Mouse (Mus musculus) forebrain, embryonic 11.5 days (tissue): ENCODE results near the gene Tipin. TPM values are rescaled to one million over a fixed set of nuclear protein-coding genes. Genes with fewer than 3 reads are reported as not detected.

Source experiments
- ATAC-seq: fragments of 200-750 bp; cut with Nextera tagmentation; replicated peaks from 2 replicates; pipeline ENCODE4 v1.8.0; 2017; ENCODE audit warnings: moderate TSS enrichment; ENCODE audit not compliant: low FRiP score
- DNase-seq: peaks from one replicate; pipeline ENCODE4 v3.0.0-alpha.2; 2017; ENCODE audit warnings: low spot score
- H3K27ac ChIP-seq: fragments of 300-500 bp; sonication (generic); 2 replicates; pipeline ENCODE4 v1.5.1; 2014; ENCODE audit warnings: low read depth, low read length
- H3K27me3 ChIP-seq: fragments of 300-500 bp; sonication (generic); 2 replicates; pipeline ENCODE4 v1.6.1; 2014; ENCODE audit warnings: mild to moderate bottlenecking, low read length, mixed read lengths; ENCODE audit not compliant: control insufficient read depth, insufficient read depth
- H3K36me3 ChIP-seq: fragments of 300-500 bp; sonication (generic); 2 replicates; pipeline ENCODE4 v1.6.1; 2014; ENCODE audit warnings: mild to moderate bottlenecking, low read length, moderate library complexity, mixed read lengths; ENCODE audit not compliant: control insufficient read depth, insufficient read depth
- H3K4me1 ChIP-seq: fragments of 300-500 bp; sonication (generic); replicated peaks from 2 replicates; pipeline ENCODE4 v1.6.1; 2014; ENCODE audit warnings: low read length, mixed read lengths; ENCODE audit not compliant: control insufficient read depth, insufficient read depth
- H3K4me2 ChIP-seq: fragments of 300-500 bp; sonication (generic); 2 replicates; pipeline ENCODE4 v1.6.1; 2014; ENCODE audit warnings: low read depth, mild to moderate bottlenecking, low read length, moderate library complexity, mixed read lengths; ENCODE audit not compliant: severe bottlenecking
- H3K4me3 ChIP-seq: fragments of 300-500 bp; sonication (generic); 2 replicates; pipeline ENCODE4 v1.5.1; 2014; ENCODE audit warnings: low read depth, low read length
- H3K9ac ChIP-seq: fragments of 300-500 bp; sonication (generic); 2 replicates; pipeline ENCODE4 v1.6.1; 2014; ENCODE audit warnings: low read length
- H3K9me3 ChIP-seq: fragments of 300-500 bp; sonication (generic); 2 replicates; pipeline ENCODE4 v1.6.1; 2016; ENCODE audit warnings: low read length, mixed read lengths; ENCODE audit not compliant: control insufficient read depth
- WGBS: fragments of 180-500 bp; shearing (Covaris S2); extraction: QIAGEN DNeasy Blood & Tissue Kit; methylation state at CpG from one replicate; pipeline ENCODE4 v1.1.7; 2014; 5-methylcytosine and 5-hydroxymethylcytosine counted together
- polyA plus RNA-seq: library from polyadenylated mRNA; unstranded; fragments of >200 nt; fragmentation: Nextera tagmentation; extraction: Ambion mirVana; gene quantifications from 2 replicates; pipeline ENCODE4 v1.2.1, GENCODE M21; 2014

Gene Tipin
- 300 and 304 TPM in 2 replicates for polyA plus RNA-seq

DNA sequence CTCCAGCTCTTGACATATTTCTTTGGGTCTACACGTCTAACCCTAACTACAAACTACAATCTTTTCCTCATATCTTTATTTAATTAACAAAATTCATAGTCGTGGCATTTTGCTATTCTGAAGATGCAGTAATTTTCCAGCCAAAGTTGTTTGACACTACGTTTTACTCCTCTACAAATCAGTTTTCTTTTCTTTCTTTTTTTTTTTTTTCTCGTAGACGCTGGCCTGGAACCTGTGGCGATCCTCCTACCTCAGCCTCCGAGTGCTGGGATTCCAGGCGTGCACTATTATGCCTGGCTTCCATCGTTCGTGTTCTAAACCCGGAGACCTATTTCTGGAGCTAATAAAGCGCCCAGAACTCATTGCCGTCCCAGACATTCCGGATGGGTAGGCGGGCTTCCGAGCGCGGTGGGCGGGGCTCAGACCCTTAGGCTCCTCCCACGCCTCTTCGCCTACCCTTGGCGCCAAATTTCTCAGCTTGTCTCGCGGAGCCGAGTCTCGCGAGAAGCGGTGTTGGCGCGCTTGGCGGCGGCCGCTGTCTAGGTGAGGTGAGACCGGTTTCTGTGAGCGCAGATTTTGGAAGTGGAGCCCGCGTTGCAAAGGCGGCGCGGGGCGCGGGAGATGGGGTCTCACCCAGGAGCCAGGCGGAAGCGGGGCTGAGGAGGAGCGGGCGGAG, at the start of gene Tipin:
TSS of gene Tipin (plus strand) at position 477 of the 676 bp plus-strand sequence.
- Histone ChIP-seq H3K4me3 (peak within 1 kb of the TSS; percentile 77), H3K27ac (peak within 1 kb of the TSS; percentile 82), H3K36me3 (no peaks in the 10 kb centered on the region), H3K4me2 (peak within 1 kb of the TSS; percentile 62), H3K9ac (peak within 1 kb of the TSS; percentile 97), H3K27me3 (no peaks in the 10 kb centered on the region), H3K9me3 (no peaks in the 10 kb centered on the region), H3K4me1 (no peaks in the 10 kb centered on the region; the same call in 1 of the 2 replicates)
- peak; percentile 98 for DNase-seq
- ATAC-seq: peak; percentile 94
- WGBS: 3% methylated on average over 46 of the region's 46 CpGs

DNA sequence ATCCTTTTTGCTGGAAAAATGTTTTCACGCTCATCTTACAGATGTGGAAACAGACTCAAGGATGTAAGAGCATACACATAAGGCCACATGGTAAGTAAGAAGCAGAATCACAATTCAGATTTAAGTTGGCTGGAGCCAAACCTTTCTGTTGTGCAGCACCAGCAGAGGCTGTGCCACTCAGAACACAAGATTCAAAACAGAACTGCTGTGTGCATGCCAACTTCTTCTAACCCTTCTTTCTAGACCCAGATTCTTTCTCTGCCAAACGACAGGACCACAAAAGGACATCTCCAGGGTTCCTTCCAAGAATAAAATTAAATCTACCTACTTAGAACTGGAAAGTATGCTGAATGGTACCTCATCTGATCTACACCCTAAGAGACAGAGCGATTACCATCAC, 49.7 kb upstream of the Tipin start:
- peak overlapping the region; percentile 19; the same call in 1 of the 2 replicates for H3K27ac ChIP-seq
- no peaks in the 10 kb centered on the region for H3K9me3 ChIP-seq
- H3K4me3 ChIP-seq: no peak overlapping the region
- H3K4me1 ChIP-seq: 0 out of 2 replicates have a peak, but pooled peaks cover 2% of the 10 kb centered on the region
- no peak for ATAC-seq
- no peaks in the 10 kb centered on the region for H3K27me3 ChIP-seq
- H3K36me3 ChIP-seq: no peaks in the 10 kb centered on the region
- DNase-seq: no peak
- H3K4me2 ChIP-seq: no peak overlapping the region
- H3K9ac ChIP-seq: no peak overlapping the region
- 78% methylated on average over 3 of the region's 3 CpGs for WGBS

GRCm38 (mm10) chr9:64232257-64232957, 49.0 kb upstream of the Tipin start:
- 65% methylated on average over 9 of the region's 9 CpGs for WGBS
- H3K36me3 ChIP-seq: no peaks in the 10 kb centered on the region
- DNase-seq (no peak), ATAC-seq (no peak)
- no peaks in the 10 kb centered on the region for H3K27me3 ChIP-seq
- H3K9me3 ChIP-seq: no peaks in the 10 kb centered on the region
- no peak overlapping the region for H3K4me3 ChIP-seq
- no peak overlapping the region for H3K4me2 ChIP-seq
- peak overlapping the region; percentile 19 for H3K27ac ChIP-seq
- H3K9ac ChIP-seq: no peak overlapping the region
- 0 out of 2 replicates have a peak, but pooled peaks cover 2% of the 10 kb centered on the region for H3K4me1 ChIP-seq

DNA sequence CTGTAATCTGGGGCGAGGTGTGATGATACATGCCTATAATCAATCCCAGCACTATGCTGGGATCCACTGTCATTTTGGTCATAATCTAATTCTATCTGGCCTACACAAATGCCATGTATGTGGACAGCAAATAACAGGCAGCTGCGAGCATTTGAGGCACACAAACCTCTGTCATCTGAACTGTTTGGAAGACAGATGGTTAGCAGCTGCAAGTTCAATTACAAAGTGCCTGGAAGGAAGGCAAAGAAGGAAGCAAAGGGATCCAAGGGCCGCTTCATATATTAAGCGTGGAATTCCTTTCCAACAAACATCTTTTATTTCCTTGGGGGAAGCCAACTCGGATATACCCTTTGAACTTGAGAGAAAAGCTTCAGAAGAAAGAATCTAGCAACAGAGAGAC, 47.7 kb upstream of the Tipin start:
- no peaks in the 10 kb centered on the region for H3K36me3 ChIP-seq
- H3K9me3 ChIP-seq: no peaks in the 10 kb centered on the region
- H3K4me1 ChIP-seq: 0 out of 2 replicates have a peak, but pooled peaks cover 2% of the 10 kb centered on the region
- H3K27me3 ChIP-seq: no peaks in the 10 kb centered on the region
- ATAC-seq (no peak), DNase-seq (no peak)
- no peak overlapping the region for H3K4me2 ChIP-seq
- H3K9ac ChIP-seq: no peak overlapping the region
- no peak overlapping the region for H3K27ac ChIP-seq
- H3K4me3 ChIP-seq: no peak overlapping the region
- WGBS: 67% methylated on average over 5 of the region's 5 CpGs

GRCm38 (mm10) chr9:64234768-64235435, 46.5 kb upstream of the Tipin start, which contains the start of gene Uchl4:
Gene Uchl4 (plus strand): TSS chr9:64235201.
- DNase-seq: no peak
- H3K4me1 ChIP-seq: 0 out of 2 replicates have a peak, but pooled peaks cover 2% of the 10 kb centered on the region
- H3K9me3 ChIP-seq: no peaks in the 10 kb centered on the region
- ATAC-seq: no peak
- 95% methylated on average over 8 of the region's 8 CpGs for WGBS
- no peaks in the 10 kb centered on the region for H3K27me3 ChIP-seq
- H3K36me3 ChIP-seq: no peaks in the 10 kb centered on the region
- no peak within 1 kb of the TSS for H3K27ac ChIP-seq
- H3K4me3 ChIP-seq: no peak within 1 kb of the TSS
- H3K4me2 ChIP-seq: no peak within 1 kb of the TSS
- no peak within 1 kb of the TSS for H3K9ac ChIP-seq

DNA sequence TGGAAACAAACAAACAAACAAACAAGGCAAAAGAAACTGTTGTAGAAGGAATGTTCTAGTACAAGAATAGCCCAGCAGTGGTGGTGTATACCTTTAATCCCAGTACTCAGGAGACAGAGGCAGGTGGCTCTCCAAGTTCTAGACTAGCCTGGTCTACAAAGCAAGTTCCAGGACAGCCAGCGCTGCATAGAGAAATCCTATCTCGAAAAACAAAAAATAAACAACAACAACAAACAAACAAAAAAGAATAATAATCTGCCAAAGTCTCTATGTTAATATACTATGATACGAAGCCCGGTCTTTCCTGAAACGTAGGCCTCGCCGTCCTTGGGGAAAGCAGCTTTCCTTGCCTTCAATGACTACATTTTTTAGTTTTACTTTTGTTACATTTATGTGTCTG, 45.3 kb upstream of the Tipin start:
- H3K4me2 ChIP-seq: no peak overlapping the region

DNA sequence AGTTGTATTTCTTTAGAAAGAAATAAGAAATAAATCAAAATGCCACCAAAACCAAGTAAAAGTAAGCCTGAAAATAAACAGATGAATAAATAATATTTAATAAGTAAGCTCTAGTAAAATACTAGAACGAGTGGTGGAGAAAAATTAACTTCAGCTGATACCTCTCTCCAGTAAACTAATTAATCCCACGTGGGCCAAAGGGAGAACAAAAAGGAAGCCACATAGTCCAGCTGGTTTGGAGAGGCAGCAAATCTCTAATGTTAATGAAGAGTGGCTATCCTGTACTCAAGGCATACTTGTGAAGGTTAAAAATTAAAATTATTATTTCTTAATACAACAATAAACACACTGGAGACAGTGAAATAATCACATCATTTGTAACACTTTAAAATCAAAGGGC, 41.3 kb upstream of the Tipin start:
- Histone ChIP-seq H3K4me2 (no peak overlapping the region), H3K36me3 (no peaks in the 10 kb centered on the region), H3K9me3 (no peaks in the 10 kb centered on the region), H3K27me3 (no peaks in the 10 kb centered on the region), H3K27ac (no peak overlapping the region), H3K4me1 (no peaks in the 10 kb centered on the region), H3K4me3 (no peak overlapping the region), H3K9ac (no peak overlapping the region)
- no peak for ATAC-seq
- no peak for DNase-seq
- 56% methylated on average over 2 of the region's 2 CpGs for WGBS

More for the DNA sequence above, 45.3 kb upstream of the Tipin start:
- 95% methylated on average over 7 of the region's 7 CpGs for WGBS
- H3K4me1 ChIP-seq: 0 out of 2 replicates have a peak, but pooled peaks cover 2% of the 10 kb centered on the region
- no peaks in the 10 kb centered on the region for H3K9me3 ChIP-seq
- no peak for ATAC-seq
- no peak for DNase-seq
- H3K9ac ChIP-seq: no peak overlapping the region
- H3K36me3 ChIP-seq: no peaks in the 10 kb centered on the region
- H3K27me3 ChIP-seq: no peaks in the 10 kb centered on the region
- H3K4me3 ChIP-seq: no peak overlapping the region
- no peak overlapping the region for H3K27ac ChIP-seq

GRCm38 (mm10) chr9:64240681-64241080, 40.7 kb upstream of the Tipin start:
- Histone ChIP-seq H3K4me2 (no peak overlapping the region), H3K4me1 (no peaks in the 10 kb centered on the region), H3K9me3 (no peaks in the 10 kb centered on the region), H3K36me3 (no peaks in the 10 kb centered on the region), H3K27me3 (no peaks in the 10 kb centered on the region), H3K4me3 (no peak overlapping the region), H3K27ac (no peak overlapping the region), H3K9ac (no peak overlapping the region)
- 70% methylated on average over 8 of the region's 8 CpGs for WGBS
- ATAC-seq (no peak), DNase-seq (peak; percentile 49)
